Mouse (Mus musculus) lung, postnatal 0 days (tissue): Measurements from ENCODE around the gene Arfgap3.

ENCODE experiments used
- CTCF ChIP-seq: IDR thresholded peaks from 2 replicates; pipeline ENCODE4 v1.5.1; 2016; ENCODE audit warnings: antibody characterized with exemption, mild to moderate bottlenecking
- EP300 ChIP-seq: IDR thresholded peaks from 2 replicates; pipeline ENCODE4 v1.6.1; 2016; ENCODE audit warnings: antibody characterized with exemption, mild to moderate bottlenecking, control low read depth

DNA sequence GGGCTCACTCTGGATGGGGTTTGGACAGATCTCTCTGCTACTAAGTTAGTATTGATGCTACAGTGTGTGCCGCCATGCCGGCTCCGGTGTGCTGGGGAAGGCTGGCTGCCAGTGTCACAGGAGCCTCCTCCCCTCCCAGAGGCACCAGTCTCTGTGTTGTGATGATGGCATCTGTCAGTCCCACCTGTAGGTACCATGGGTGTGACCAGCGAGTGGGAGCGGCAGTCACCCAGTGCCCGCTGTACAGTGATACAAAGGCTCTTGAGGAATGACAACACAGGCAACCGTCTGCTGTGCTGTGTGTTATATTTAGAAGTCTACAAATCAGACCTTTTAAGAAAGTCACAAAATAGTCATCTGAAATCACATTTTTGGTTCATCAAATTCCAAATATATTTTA, 50.6 kb downstream of the Arfgap3 start:
- TF ChIP-seq CTCF (no peak), EP300 (no peak)
